Comparison of ENCODE assay signal across 8 mouse cellular contexts in genomic region chr13:22021581-22021980, GRCm38 (mm10). TPM values are rescaled to one million over a fixed set of nuclear protein-coding genes. Genes with fewer than 3 reads are reported as not detected.
DNase-seq lines count a peak whose midpoint lies in the region; ATAC-seq lines count a peak whose summit lies in the region.

No protein-coding gene starts in this region.

- H3K9ac ChIP-seq in embryonic facial prominence, embryonic 11.5 days (replicated peaks; ENCODE audit: low read length) = no peak overlapping the region; the same call in 1 of the 2 replicates

- peak overlapping the region; percentile 94 for H3K4me3 ChIP-seq in megakaryocyte, embryonic 14.5 days (replicated peaks)
- peak overlapping the region; percentile 44 for H3K4me3 ChIP-seq in embryonic facial prominence, embryonic 11.5 days (ENCODE audit: low read depth, low read length)

- no peak overlapping the region for H3K27ac ChIP-seq in embryonic facial prominence, embryonic 11.5 days (replicated peaks; ENCODE audit: low read depth, low read length)

- no peaks in the 10 kb centered on the region for H3K9me3 ChIP-seq in megakaryocyte, embryonic 14.5 days
- H3K9me3 ChIP-seq in embryonic facial prominence, embryonic 11.5 days (replicated peaks; ENCODE audit: control insufficient read depth, low read length) = no peaks in the 10 kb centered on the region

- ATAC-seq in megakaryocyte, adult 5-6 weeks (ENCODE audit: poor library complexity, severe bottlenecking) = no peak
- peak; percentile 36; the same call in 1 of the 2 replicates for ATAC-seq in embryonic facial prominence, embryonic 11.5 days (replicated peaks; ENCODE audit: insufficient number of reproducible peaks, low FRiP score, low TSS enrichment, low read depth)

- peaks cover 25% of the 10 kb centered on the region for H3K4me1 ChIP-seq in megakaryocyte, embryonic 14.5 days
- no peaks in the 10 kb centered on the region for H3K4me1 ChIP-seq in embryonic facial prominence, embryonic 11.5 days (ENCODE audit: control insufficient read depth, insufficient read depth, low read length)

- DNase-seq in embryonic facial prominence, embryonic 11.5 days (ENCODE audit: low spot score) = peak; percentile 47
- DNase-seq in induced T-regulatory cell, adult 2 months (ENCODE audit: low read depth) = peak; percentile 62
- DNase-seq in naive thymus-derived CD4-positive, alpha-beta T cell, adult 2 months (ENCODE audit: low read depth) = peak; percentile 39
- DNase-seq in spleen, postnatal 14 days (ENCODE audit: low spot score in 2 of 2) = no peak
- DNase-seq in frontal cortex, adult 2 months (ENCODE audit: extremely low spot score in 1 of 2, low spot score in 1 of 2) = no peak
- no peak for DNase-seq in spleen, adult 18-20 months

- H3K36me3 ChIP-seq in megakaryocyte, embryonic 14.5 days (replicated peaks; ENCODE audit: low read length) = no peaks in the 10 kb centered on the region
- H3K36me3 ChIP-seq in embryonic facial prominence, embryonic 11.5 days (replicated peaks; ENCODE audit: control insufficient read depth, insufficient read depth, low read depth, low read length) = no peaks in the 10 kb centered on the region

- under 1% methylated on average over 11 of the region's 11 CpGs for WGBS in embryonic facial prominence, embryonic 11.5 days

- peaks cover 2% of the 10 kb centered on the region for H3K27me3 ChIP-seq in megakaryocyte, embryonic 14.5 days (replicated peaks)
- H3K27me3 ChIP-seq in embryonic facial prominence, embryonic 11.5 days (ENCODE audit: control insufficient read depth, insufficient read depth, low read length) = 0 out of 2 replicates have a peak, but pooled peaks cover 2% of the 10 kb centered on the region

- H3K4me2 ChIP-seq in embryonic facial prominence, embryonic 11.5 days (ENCODE audit: low read depth, low read length) = peak overlapping the region; percentile 39

RNA-seq across cellular contexts. Expression of gene Prss16, which starts 12.0 kb away (rescaled TPM):
- 0.81 TPM in 1 of 2 replicates, not detected in the other for polyA plus RNA-seq in megakaryocyte, embryonic 14.5 days (2012; ENCODE audit: insufficient read depth, low replicate concordance)
- total RNA-seq in megakaryocyte, adult 5-6 weeks (2015) = 3.7 and 4.3 TPM in 2 replicates
- total RNA-seq in megakaryocyte, adult 5-6 weeks (2017) = 2.8 and 5.2 TPM in 2 replicates
- polyA plus RNA-seq in embryonic facial prominence, embryonic 11.5 days (2014; fragmentation: Nextera tagmentation; extraction: Ambion mirVana) = 0.25 and 0.50 TPM in 2 replicates
- 0.56 and 1.4 TPM in 2 replicates for polyA plus RNA-seq in frontal cortex, adult 2 months (2012; rRNA removed)

RNA-seq across cellular contexts. Expression of gene Hist1h2ah, which starts 13.8 kb away (rescaled TPM):
- polyA plus RNA-seq in megakaryocyte, embryonic 14.5 days (2012; ENCODE audit: insufficient read depth, low replicate concordance) = 89.8 and 975 TPM in 2 replicates
- 0.91 and 1.1 TPM in 2 replicates for total RNA-seq in megakaryocyte, adult 5-6 weeks (2015)
- 48.2 and 145 TPM in 2 replicates for total RNA-seq in megakaryocyte, adult 5-6 weeks (2017)
- polyA plus RNA-seq in embryonic facial prominence, embryonic 11.5 days (2014; fragmentation: Nextera tagmentation; extraction: Ambion mirVana) = 4.2 and 20.5 TPM in 2 replicates
- 0.80 TPM in 1 of 2 replicates, not detected in the other for polyA plus RNA-seq in frontal cortex, adult 2 months (2012; rRNA removed)

RNA-seq across cellular contexts. Expression of gene Hist1h2bk, which starts 14.1 kb away (rescaled TPM):
- 7.0 TPM in 1 of 2 replicates, not detected in the other for polyA plus RNA-seq in megakaryocyte, embryonic 14.5 days (2012; ENCODE audit: insufficient read depth, low replicate concordance)
- total RNA-seq in megakaryocyte, adult 5-6 weeks (2015) = 78.9 and 108 TPM in 2 replicates
- 1,539 and 1,747 TPM in 2 replicates for total RNA-seq in megakaryocyte, adult 5-6 weeks (2017)
- polyA plus RNA-seq in embryonic facial prominence, embryonic 11.5 days (2014; fragmentation: Nextera tagmentation; extraction: Ambion mirVana) = 15.9 and 24.3 TPM in 2 replicates
- 0.36 and 0.65 TPM in 2 replicates for polyA plus RNA-seq in frontal cortex, adult 2 months (2012; rRNA removed)

RNA-seq across cellular contexts. Expression of gene Hist1h4i, which starts 19.6 kb away (rescaled TPM):
- polyA plus RNA-seq in megakaryocyte, embryonic 14.5 days (2012; ENCODE audit: insufficient read depth, low replicate concordance) = 304 and 570 TPM in 2 replicates
- 34.9 and 43.5 TPM in 2 replicates for total RNA-seq in megakaryocyte, adult 5-6 weeks (2015)
- 115 and 127 TPM in 2 replicates for total RNA-seq in megakaryocyte, adult 5-6 weeks (2017)
- 31.9 and 34.5 TPM in 2 replicates for polyA plus RNA-seq in embryonic facial prominence, embryonic 11.5 days (2014; fragmentation: Nextera tagmentation; extraction: Ambion mirVana)
- polyA plus RNA-seq in frontal cortex, adult 2 months (2012; rRNA removed) = 12.2 and 13.3 TPM in 2 replicates

RNA-seq across cellular contexts. Expression of gene Hist1h2ag, which starts 21.2 kb away (rescaled TPM):
- polyA plus RNA-seq in megakaryocyte, embryonic 14.5 days (2012; ENCODE audit: insufficient read depth, low replicate concordance) = 24.5 and 35.7 TPM in 2 replicates
- 43.5 and 58.5 TPM in 2 replicates for total RNA-seq in megakaryocyte, adult 5-6 weeks (2015)
- total RNA-seq in megakaryocyte, adult 5-6 weeks (2017) = 942 and 986 TPM in 2 replicates
- polyA plus RNA-seq in embryonic facial prominence, embryonic 11.5 days (2014; fragmentation: Nextera tagmentation; extraction: Ambion mirVana) = 99.8 and 102 TPM in 2 replicates
- polyA plus RNA-seq in frontal cortex, adult 2 months (2012; rRNA removed) = 0.36 and 0.38 TPM in 2 replicates

Comparison
In these comparisons a context has a peak if more than half of its experiments do, and no peak if none do; other contexts are left out.
1. DNase-seq: peak in embryonic facial prominence, embryonic 11.5 days (single experiment), induced T-regulatory cell, adult 2 months (single experiment) and naive thymus-derived CD4-positive, alpha-beta T cell, adult 2 months (single experiment); none in spleen, postnatal 14 days (0 of 2), frontal cortex, adult 2 months (0 of 2) and spleen, adult 18-20 months (0 of 2).